Mouse (Mus musculus) kidney, embryonic 16.5 days (tissue): Measurements from ENCODE around the gene 1700022I11Rik. TPM values are rescaled to one million over a fixed set of nuclear protein-coding genes. Genes with fewer than 3 reads are reported as not detected.

ENCODE experiments used
- ATAC-seq: fragments of 200-750 bp; cut with Nextera tagmentation; 2 replicates; pipeline ENCODE4 v1.8.0; 2017; ENCODE audit warnings: moderate TSS enrichment; ENCODE audit not compliant: low FRiP score, low TSS enrichment
- H3K27ac ChIP-seq: fragments of 300-500 bp; sonication (generic); 2 replicates; pipeline ENCODE4 v1.5.1; 2014; ENCODE audit warnings: low read length
- H3K27me3 ChIP-seq: fragments of 300-500 bp; sonication (generic); 2 replicates; pipeline ENCODE4 v1.6.1; 2014; ENCODE audit warnings: low read length, control low read depth, mixed read lengths; ENCODE audit not compliant: insufficient read depth
- H3K36me3 ChIP-seq: fragments of 300-500 bp; sonication (generic); 2 replicates; pipeline ENCODE4 v1.6.1; 2014; ENCODE audit warnings: low read length, control low read depth, mixed read lengths; ENCODE audit not compliant: insufficient read depth
- H3K4me1 ChIP-seq: fragments of 300-500 bp; sonication (generic); 2 replicates; pipeline ENCODE4 v1.6.1; 2014; ENCODE audit warnings: low read length, control low read depth, mixed read lengths; ENCODE audit not compliant: insufficient read depth
- H3K4me2 ChIP-seq: fragments of 300-500 bp; sonication (generic); replicated peaks from 2 replicates; pipeline ENCODE4 v1.6.1; 2014; ENCODE audit warnings: low read depth, low read length
- H3K4me3 ChIP-seq: fragments of 300-500 bp; sonication (generic); 2 replicates; pipeline ENCODE4 v1.5.1; 2014; ENCODE audit warnings: mild to moderate bottlenecking, low read length
- H3K9ac ChIP-seq: fragments of 300-500 bp; sonication (generic); replicated peaks from 2 replicates; pipeline ENCODE4 v1.6.1; 2014; ENCODE audit warnings: low read length
- H3K9me3 ChIP-seq: fragments of 300-500 bp; sonication (generic); 2 replicates; pipeline ENCODE4 v1.6.1; 2016; ENCODE audit warnings: low read length, control low read depth
- WGBS: fragments of 180-500 bp; shearing (Covaris S2); extraction: QIAGEN DNeasy Blood & Tissue Kit; methylation state at CpG from one replicate; pipeline ENCODE4 v1.1.7; 2014; 5-methylcytosine and 5-hydroxymethylcytosine counted together
- polyA plus RNA-seq: library from polyadenylated mRNA; unstranded; fragments of >200 nt; fragmentation: Nextera tagmentation; extraction: Ambion mirVana; gene quantifications from 2 replicates; pipeline ENCODE4 v1.2.1, GENCODE M21; 2015

The 1700022I11Rik gene
- polyA plus RNA-seq, 1 experiment from 2014 or later, result 0.39 TPM

DNA sequence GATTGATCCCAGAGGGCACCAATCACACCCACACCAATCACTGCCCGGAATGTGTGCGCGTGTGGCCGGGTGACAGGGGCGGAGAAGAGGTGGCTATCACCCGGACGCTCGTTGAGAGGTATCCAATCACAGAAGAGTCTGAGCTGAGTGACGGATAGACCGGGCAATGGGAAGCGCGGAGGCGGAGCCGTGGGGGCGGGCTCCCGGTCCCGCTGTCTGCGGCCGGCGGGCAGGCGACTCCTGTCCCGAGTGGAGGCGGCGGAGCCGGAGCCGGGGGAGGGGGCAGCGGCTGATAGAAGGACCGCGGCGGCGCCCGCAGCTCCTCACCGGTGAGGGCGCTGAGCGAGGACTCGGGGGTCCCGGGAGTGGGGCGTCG lies 19.7 kb upstream of the 1700022I11Rik start, which contains the start of gene Dnajb5:
Dnajb5 (plus strand) TSS at position 139 of the 376 bp plus-strand sequence.
- H3K9ac ChIP-seq, result peak within 1 kb of the TSS; percentile 87
- peaks cover 29% of the 10 kb centered on the region for H3K4me1 ChIP-seq
- no peaks in the 10 kb centered on the region for H3K36me3 ChIP-seq
- peak within 1 kb of the TSS; percentile 84 for H3K4me2 ChIP-seq
- WGBS, result under 1% methylated on average over 39 of the region's 39 CpGs
- peak within 1 kb of the TSS; percentile 71 for H3K4me3 ChIP-seq
- no peaks in the 10 kb centered on the region for H3K9me3 ChIP-seq
- H3K27ac ChIP-seq, result peak within 1 kb of the TSS; percentile 86
- peak; percentile 96 for ATAC-seq
- no peaks in the 10 kb centered on the region for H3K27me3 ChIP-seq

GRCm38 (mm10) chr4:42950065-42950558 lies 19.3 kb upstream of the 1700022I11Rik start:
- Histone ChIP-seq H3K4me2 (peak overlapping the region; percentile 84), H3K4me3 (peak overlapping the region; percentile 71), H3K9ac (peak overlapping the region; percentile 87), H3K36me3 (no peaks in the 10 kb centered on the region), H3K9me3 (no peaks in the 10 kb centered on the region), H3K27me3 (no peaks in the 10 kb centered on the region), H3K27ac (peak overlapping the region; percentile 86), H3K4me1 (peaks cover 29% of the 10 kb centered on the region)
- 3% methylated on average over 16 of the region's 27 CpGs for WGBS
- ATAC-seq, result peak; percentile 76

GRCm38 (mm10) chr4:42951206-42952195 lies 17.9 kb upstream of the 1700022I11Rik start:
- 43% methylated on average over 11 of the region's 11 CpGs for WGBS
- peak overlapping the region; percentile 71; the same call in 1 of the 2 replicates for H3K4me3 ChIP-seq

DNA sequence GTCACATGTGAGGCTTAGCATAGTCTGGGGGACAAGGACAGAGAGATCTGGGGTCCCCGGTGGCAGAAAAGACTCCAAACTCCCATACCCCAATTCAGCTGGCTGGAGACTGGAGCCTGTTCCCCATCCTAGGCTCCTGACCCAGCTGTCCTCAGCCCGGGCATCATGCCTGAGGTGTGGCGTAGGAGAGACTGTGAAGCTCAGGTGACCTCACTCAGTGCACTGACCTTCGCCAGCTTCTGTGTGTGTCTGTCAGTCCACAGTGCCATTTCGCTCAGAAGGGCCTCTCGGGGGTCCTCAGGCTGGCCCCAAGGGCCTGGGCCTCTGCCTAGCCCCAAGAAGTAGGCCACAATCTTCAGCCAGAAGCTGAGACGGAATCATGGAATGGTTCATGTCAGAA lies 16.8 kb upstream of the 1700022I11Rik start:
- Histone ChIP-seq H3K36me3 (0 out of 2 replicates have a peak, but pooled peaks cover 6% of the 10 kb centered on the region), H3K27me3 (no peaks in the 10 kb centered on the region), H3K9me3 (no peaks in the 10 kb centered on the region), H3K4me3 (no peak overlapping the region), H3K4me1 (peaks cover 29% of the 10 kb centered on the region), H3K27ac (no peak overlapping the region), H3K4me2 (no peak overlapping the region), H3K9ac (no peak overlapping the region; the same call in 1 of the 2 replicates)
- WGBS, result 78% methylated on average over 7 of the region's 7 CpGs
- ATAC-seq, result no peak

More at GRCm38 (mm10) chr4:42951206-42952195, 17.9 kb upstream of the 1700022I11Rik start:
- Histone ChIP-seq H3K9ac (peak overlapping the region; percentile 9; the same call in 1 of the 2 replicates), H3K27ac (no peak overlapping the region), H3K4me2 (peak overlapping the region; percentile 84), H3K4me1 (peaks cover 29% of the 10 kb centered on the region), H3K36me3 (no peaks in the 10 kb centered on the region), H3K9me3 (no peaks in the 10 kb centered on the region), H3K27me3 (no peaks in the 10 kb centered on the region)
- ATAC-seq, result no peak

DNA sequence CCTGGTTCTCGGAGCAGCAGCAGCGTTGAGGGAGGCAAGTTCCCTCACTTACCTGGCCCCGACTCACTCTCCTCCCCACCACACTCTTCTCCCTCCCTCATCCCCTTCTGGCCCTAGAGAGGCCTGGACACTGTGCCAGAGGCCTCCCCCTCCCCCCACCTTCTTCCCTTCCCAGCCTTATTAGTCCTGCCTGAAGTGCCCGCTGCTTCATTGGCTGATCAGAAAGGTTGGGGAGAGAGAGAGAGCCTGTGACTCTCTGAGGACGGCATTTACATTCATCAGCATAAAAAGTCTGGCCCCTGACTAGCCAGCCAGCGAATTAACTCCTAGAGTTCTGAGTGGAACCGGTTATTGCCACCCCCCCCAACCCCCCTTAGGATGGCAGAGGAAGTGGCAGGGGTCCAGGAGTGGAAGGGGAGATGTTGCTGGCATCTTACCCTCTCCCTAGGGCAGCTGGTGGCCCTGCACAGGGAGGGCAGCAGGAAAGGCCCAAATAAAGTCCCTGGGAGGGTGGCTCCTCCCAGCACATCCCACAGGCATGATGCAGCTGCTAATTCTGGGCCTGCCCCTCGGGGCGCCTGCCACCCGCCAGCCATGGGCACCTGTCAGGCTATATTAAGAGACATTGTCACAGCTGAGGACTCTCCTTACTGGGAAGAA lies 15.8 kb upstream of the 1700022I11Rik start:
- Histone ChIP-seq H3K4me1 (peaks cover 29% of the 10 kb centered on the region), H3K9me3 (no peaks in the 10 kb centered on the region), H3K4me3 (no peak overlapping the region), H3K27ac (no peak overlapping the region), H3K36me3 (0 out of 2 replicates have a peak, but pooled peaks cover 7% of the 10 kb centered on the region), H3K27me3 (no peaks in the 10 kb centered on the region), H3K4me2 (no peak overlapping the region), H3K9ac (no peak overlapping the region)
- ATAC-seq, result no peak
- 25% methylated on average over 10 of the region's 10 CpGs for WGBS

GRCm38 (mm10) chr4:42954297-42954696 lies 15.1 kb upstream of the 1700022I11Rik start:
- H3K27ac ChIP-seq, result no peak overlapping the region
- H3K27me3 ChIP-seq, result no peaks in the 10 kb centered on the region
- no peak overlapping the region for H3K9ac ChIP-seq
- 12% methylated on average over 10 of the region's 10 CpGs for WGBS
- no peak overlapping the region for H3K4me2 ChIP-seq
- H3K4me1 ChIP-seq, result peaks cover 26% of the 10 kb centered on the region
- 0 out of 2 replicates have a peak, but pooled peaks cover 7% of the 10 kb centered on the region for H3K36me3 ChIP-seq
- no peaks in the 10 kb centered on the region for H3K9me3 ChIP-seq
- ATAC-seq, result no peak
- H3K4me3 ChIP-seq, result no peak overlapping the region

- no peak for ATAC-seq
- H3K4me3 ChIP-seq, result no peak overlapping the region
- H3K27me3 ChIP-seq, result no peaks in the 10 kb centered on the region
- H3K9ac ChIP-seq, result no peak overlapping the region
- 0 out of 2 replicates have a peak, but pooled peaks cover 7% of the 10 kb centered on the region for H3K36me3 ChIP-seq
- H3K4me2 ChIP-seq, result no peak overlapping the region
- peaks cover 24% of the 10 kb centered on the region for H3K4me1 ChIP-seq
- 92% methylated on average over 3 of the region's 3 CpGs for WGBS
- H3K27ac ChIP-seq, result no peak overlapping the region
- no peaks in the 10 kb centered on the region for H3K9me3 ChIP-seq
These were observed 14.2 kb upstream of the 1700022I11Rik start for GRCm38 (mm10) chr4:42955200-42955599.

- 0 out of 2 replicates have a peak, but pooled peaks cover 7% of the 10 kb centered on the region for H3K36me3 ChIP-seq
- H3K27me3 ChIP-seq, result no peaks in the 10 kb centered on the region
- WGBS, result 93% methylated on average over 17 of the region's 17 CpGs
- ATAC-seq, result no peak
- peaks cover 10% of the 10 kb centered on the region; the same call in 1 of the 2 replicates for H3K4me1 ChIP-seq
- no peak overlapping the region for H3K4me2 ChIP-seq
- H3K9me3 ChIP-seq, result no peaks in the 10 kb centered on the region
- no peak overlapping the region for H3K4me3 ChIP-seq
- H3K27ac ChIP-seq, result no peak overlapping the region
- no peak overlapping the region for H3K9ac ChIP-seq
These were observed 12.8 kb upstream of the 1700022I11Rik start for GRCm38 (mm10) chr4:42956581-42956980.

DNA sequence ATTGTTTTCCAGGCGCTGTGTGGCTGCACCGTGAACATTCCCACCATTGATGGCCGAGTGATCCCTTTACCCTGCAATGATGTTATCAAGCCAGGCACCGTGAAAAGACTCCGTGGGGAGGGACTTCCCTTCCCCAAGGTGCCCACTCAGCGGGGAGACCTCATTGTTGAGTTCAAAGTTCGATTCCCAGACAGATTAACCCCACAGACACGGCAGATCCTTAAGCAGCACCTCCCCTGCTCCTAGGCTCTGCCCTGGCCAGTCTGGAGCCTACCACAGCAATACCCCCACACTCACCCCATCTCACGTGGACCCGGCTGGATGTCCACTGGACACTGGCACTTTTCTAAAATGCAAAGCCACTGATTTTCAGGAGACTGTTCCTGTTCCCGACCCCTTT lies 12.1 kb upstream of the 1700022I11Rik start:
- 0 out of 2 replicates have a peak, but pooled peaks cover 7% of the 10 kb centered on the region for H3K36me3 ChIP-seq
- H3K27me3 ChIP-seq, result no peaks in the 10 kb centered on the region
- 70% methylated on average over 11 of the region's 11 CpGs for WGBS
- H3K9me3 ChIP-seq, result no peaks in the 10 kb centered on the region
- no peak overlapping the region for H3K4me2 ChIP-seq
- H3K4me1 ChIP-seq, result 0 out of 2 replicates have a peak, but pooled peaks cover 8% of the 10 kb centered on the region
- no peak overlapping the region for H3K4me3 ChIP-seq
- no peak overlapping the region for H3K27ac ChIP-seq
- ATAC-seq, result no peak
- H3K9ac ChIP-seq, result no peak overlapping the region
